Mouse (Mus musculus): ENCODE data around the gene Sgca.

DNA sequence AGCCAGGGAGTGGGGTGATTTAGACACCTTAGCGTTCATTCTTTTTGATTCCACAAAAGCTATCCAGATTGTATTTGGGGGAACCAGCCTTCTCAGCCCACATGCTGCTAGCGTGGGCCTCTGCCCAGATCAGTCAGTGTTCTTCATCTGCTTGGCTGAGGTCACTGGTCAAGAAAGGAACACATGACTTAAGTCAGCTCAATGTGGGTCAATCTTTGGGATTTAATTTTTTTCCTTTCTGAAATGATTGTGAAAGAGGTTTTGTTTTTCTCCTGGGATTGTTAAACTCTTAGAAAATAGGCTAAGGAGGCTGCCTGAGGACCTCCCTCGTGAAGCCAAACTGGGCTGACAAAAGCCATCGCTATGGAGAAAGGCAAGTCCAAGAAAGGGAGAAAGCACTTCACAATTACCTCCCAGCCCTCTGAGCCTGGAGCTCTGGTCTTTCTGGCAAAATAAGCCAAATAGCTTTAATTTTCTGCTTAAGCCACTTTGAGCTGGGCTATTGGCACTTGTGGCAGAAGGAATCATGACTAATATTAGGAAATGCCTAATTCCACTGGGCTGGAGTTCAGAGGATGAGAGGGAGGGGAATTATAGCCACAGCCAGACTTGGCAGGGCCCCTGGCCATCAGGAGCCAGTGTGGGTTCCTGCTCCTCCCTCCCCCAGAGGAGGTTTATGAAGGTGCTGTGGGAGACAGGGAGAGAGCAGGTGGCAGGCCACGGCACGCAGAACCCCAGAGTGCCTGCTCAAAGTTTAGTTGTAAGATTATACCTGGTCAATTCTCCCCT lies 62.6 kb downstream of the Sgca start:
- TF ChIP-seq CTCF (IDR thresholded peaks at IDR 0.05; ENCODE audit: low read depth) (no peak), EP300 (IDR thresholded peaks at IDR 0.05; ENCODE audit: low read depth) (no peak)
